Mouse (Mus musculus) midbrain, embryonic 12.5 days (tissue): ENCODE measurements around the gene Tnfrsf12a. TPM values are rescaled to one million over a fixed set of nuclear protein-coding genes. Genes with fewer than 3 reads are reported as not detected.

ENCODE experiments used
- ATAC-seq: fragments of 200-750 bp; cut with Nextera tagmentation; 2 replicates; pipeline ENCODE4 v1.8.0; 2017; ENCODE audit warnings: low read depth, moderate TSS enrichment, moderate library complexity; ENCODE audit not compliant: low FRiP score
- H3K27ac ChIP-seq: fragments of 300-500 bp; sonication (generic); replicated peaks from 2 replicates; pipeline ENCODE4 v1.5.1; 2016; ENCODE audit warnings: mild to moderate bottlenecking
- H3K27me3 ChIP-seq: fragments of 300-500 bp; sonication (generic); 2 replicates; pipeline ENCODE4 v1.6.1; 2016; ENCODE audit warnings: mild to moderate bottlenecking
- H3K36me3 ChIP-seq: fragments of 300-500 bp; sonication (generic); 2 replicates; pipeline ENCODE4 v1.6.1; 2016
- H3K4me1 ChIP-seq: fragments of 300-500 bp; sonication (generic); 2 replicates; pipeline ENCODE4 v1.6.1; 2016
- H3K4me2 ChIP-seq: fragments of 300-500 bp; sonication (generic); replicated peaks from 2 replicates; pipeline ENCODE4 v1.6.1; 2016; ENCODE audit warnings: mild to moderate bottlenecking, moderate library complexity
- H3K4me3 ChIP-seq: fragments of 300-500 bp; sonication (generic); 2 replicates; pipeline ENCODE4 v1.5.1; 2016; ENCODE audit warnings: mild to moderate bottlenecking
- H3K9ac ChIP-seq: fragments of 300-500 bp; sonication (generic); replicated peaks from 2 replicates; pipeline ENCODE4 v1.6.1; 2016; ENCODE audit warnings: mild to moderate bottlenecking, moderate library complexity
- H3K9me3 ChIP-seq: fragments of 300-500 bp; sonication (generic); 2 replicates; pipeline ENCODE4 v1.6.1; 2016; ENCODE audit warnings: mild to moderate bottlenecking
- WGBS: fragments of 180-500 bp; shearing (Covaris S2); methylation state at CpG from one replicate; pipeline ENCODE4 v1.1.7; 2016; 5-methylcytosine and 5-hydroxymethylcytosine counted together
- polyA plus RNA-seq: library from polyadenylated mRNA; unstranded; fragments of >200 nt; fragmentation: Nextera tagmentation; extraction: Ambion mirVana; gene quantifications from 2 replicates; pipeline ENCODE4 v1.2.1, GENCODE M21; 2016

The Tnfrsf12a gene
- 2.2 and 2.5 TPM in 2 replicates for polyA plus RNA-seq

- ATAC-seq = peak; percentile 35
- peaks cover 43% of the 10 kb centered on the region for H3K4me1 ChIP-seq
Observed at GRCm38 (mm10) chr17:23677236-23677679, at the start of gene Tnfrsf12a. Tnfrsf12a (minus strand) TSS chr17:23677468.

GRCm38 (mm10) chr17:23726758-23727142, 49.5 kb upstream of the Tnfrsf12a start:
- Histone ChIP-seq H3K36me3 (no peaks in the 10 kb centered on the region), H3K4me1 (peaks cover 14% of the 10 kb centered on the region), H3K4me3 (peak overlapping the region; percentile 93), H3K27me3 (no peaks in the 10 kb centered on the region), H3K4me2 (peak overlapping the region; percentile 95), H3K27ac (peak overlapping the region; percentile 65), H3K9me3 (no peaks in the 10 kb centered on the region), H3K9ac (peak overlapping the region; percentile 76)
- peak; percentile 78 for ATAC-seq
- 1% methylated on average over 19 of the region's 20 CpGs for WGBS

More at GRCm38 (mm10) chr17:23677236-23677679, at the start of gene Tnfrsf12a:
- peak within 1 kb of the TSS; percentile 94 for H3K4me2 ChIP-seq
- under 1% methylated on average over 34 of the region's 34 CpGs for WGBS
- peak within 1 kb of the TSS; percentile 59 for H3K9ac ChIP-seq
- no peaks in the 10 kb centered on the region for H3K9me3 ChIP-seq
- H3K36me3 ChIP-seq = no peaks in the 10 kb centered on the region
- H3K4me3 ChIP-seq = peak within 1 kb of the TSS; percentile 46
- H3K27ac ChIP-seq = no peak within 1 kb of the TSS
- H3K27me3 ChIP-seq = peaks cover 77% of the 10 kb centered on the region

- Histone ChIP-seq H3K4me2 (peak within 1 kb of the TSS; percentile 95), H3K27ac (peak within 1 kb of the TSS; percentile 65), H3K9ac (peak within 1 kb of the TSS; percentile 76), H3K9me3 (no peaks in the 10 kb centered on the region), H3K4me1 (peaks cover 14% of the 10 kb centered on the region), H3K27me3 (no peaks in the 10 kb centered on the region), H3K36me3 (no peaks in the 10 kb centered on the region), H3K4me3 (peak within 1 kb of the TSS; percentile 93)
- peak; percentile 94 for ATAC-seq
- WGBS = 2% methylated on average over 65 of the region's 73 CpGs
Observed at GRCm38 (mm10) chr17:23725999-23726757, 48.9 kb upstream of the Tnfrsf12a start, which contains the start of gene Pkmyt1. Pkmyt1 (plus strand) TSS chr17:23726336.

- H3K4me2 ChIP-seq = peak overlapping the region; percentile 95
- H3K4me1 ChIP-seq = peaks cover 14% of the 10 kb centered on the region
- H3K27ac ChIP-seq = no peak overlapping the region
- H3K4me3 ChIP-seq = peak overlapping the region; percentile 93
- no peaks in the 10 kb centered on the region for H3K36me3 ChIP-seq
- no peaks in the 10 kb centered on the region for H3K27me3 ChIP-seq
- no peak for ATAC-seq
- WGBS = 69% methylated on average over 4 of the region's 4 CpGs
- H3K9me3 ChIP-seq = no peaks in the 10 kb centered on the region
- H3K9ac ChIP-seq = peak overlapping the region; percentile 42; the same call in 1 of the 2 replicates
Observed at GRCm38 (mm10) chr17:23725477-23725876, 48.2 kb upstream of the Tnfrsf12a start.

GRCm38 (mm10) chr17:23722376-23723125, 45.3 kb upstream of the Tnfrsf12a start, which contains the start of gene 1520401A03Rik:
1520401A03Rik (minus strand) TSS chr17:23722783.
- no peak within 1 kb of the TSS for H3K4me3 ChIP-seq
- no peaks in the 10 kb centered on the region for H3K36me3 ChIP-seq
- no peaks in the 10 kb centered on the region for H3K9me3 ChIP-seq
- no peak within 1 kb of the TSS for H3K9ac ChIP-seq
- H3K27me3 ChIP-seq = peaks cover 7% of the 10 kb centered on the region
- H3K4me2 ChIP-seq = no peak within 1 kb of the TSS
- WGBS = 79% methylated on average over 7 of the region's 7 CpGs
- H3K27ac ChIP-seq = no peak within 1 kb of the TSS
- H3K4me1 ChIP-seq = peaks cover 12% of the 10 kb centered on the region
- ATAC-seq = no peak

GRCm38 (mm10) chr17:23721886-23722285, 44.6 kb upstream of the Tnfrsf12a start:
- no peak overlapping the region for H3K4me3 ChIP-seq
- H3K9me3 ChIP-seq = no peaks in the 10 kb centered on the region
- H3K9ac ChIP-seq = no peak overlapping the region
- 89% methylated on average over 2 of the region's 2 CpGs for WGBS
- peaks cover 10% of the 10 kb centered on the region for H3K27me3 ChIP-seq
- H3K4me1 ChIP-seq = peaks cover 5% of the 10 kb centered on the region
- no peak for ATAC-seq
- H3K27ac ChIP-seq = no peak overlapping the region
- no peak overlapping the region for H3K4me2 ChIP-seq
- H3K36me3 ChIP-seq = no peaks in the 10 kb centered on the region

GRCm38 (mm10) chr17:23719455-23719854, 42.2 kb upstream of the Tnfrsf12a start:
- H3K9me3 ChIP-seq = no peaks in the 10 kb centered on the region
- H3K9ac ChIP-seq = no peak overlapping the region
- peaks cover 13% of the 10 kb centered on the region for H3K27me3 ChIP-seq
- ATAC-seq = no peak
- no peak overlapping the region for H3K4me3 ChIP-seq
- H3K4me2 ChIP-seq = no peak overlapping the region
- no peaks in the 10 kb centered on the region for H3K4me1 ChIP-seq
- H3K36me3 ChIP-seq = no peaks in the 10 kb centered on the region
- 27% methylated on average over 1 of the region's 1 CpGs for WGBS
- no peak overlapping the region for H3K27ac ChIP-seq

- no peak overlapping the region for H3K9ac ChIP-seq
- no peaks in the 10 kb centered on the region for H3K4me1 ChIP-seq
- H3K27me3 ChIP-seq = peaks cover 13% of the 10 kb centered on the region
- no peak overlapping the region for H3K4me2 ChIP-seq
- no peak overlapping the region for H3K27ac ChIP-seq
- H3K9me3 ChIP-seq = no peaks in the 10 kb centered on the region
- no peak overlapping the region for H3K4me3 ChIP-seq
- 63% methylated on average over 2 of the region's 2 CpGs for WGBS
- ATAC-seq = no peak
- no peaks in the 10 kb centered on the region for H3K36me3 ChIP-seq
Observed at GRCm38 (mm10) chr17:23717003-23717402, 39.7 kb upstream of the Tnfrsf12a start.

- H3K36me3 ChIP-seq = no peaks in the 10 kb centered on the region
- no peaks in the 10 kb centered on the region for H3K9me3 ChIP-seq
- H3K9ac ChIP-seq = no peak overlapping the region
- H3K27me3 ChIP-seq = peaks cover 31% of the 10 kb centered on the region
- H3K4me1 ChIP-seq = no peaks in the 10 kb centered on the region
- H3K27ac ChIP-seq = no peak overlapping the region
- H3K4me3 ChIP-seq = no peak overlapping the region
- whole genome bisulfite sequencing = 0% methylated on average over 3 of the region's 3 CpGs
- ATAC-seq = peak; percentile 41; the same call in 1 of the 2 replicates
- H3K4me2 ChIP-seq = no peak overlapping the region
Observed at GRCm38 (mm10) chr17:23706212-23706611, 28.9 kb upstream of the Tnfrsf12a start.

GRCm38 (mm10) chr17:23705525-23706104, 28.3 kb upstream of the Tnfrsf12a start:
- ATAC-seq = peak; percentile 49
- H3K4me1 ChIP-seq = no peaks in the 10 kb centered on the region
- no peak overlapping the region for H3K4me2 ChIP-seq
- H3K4me3 ChIP-seq = no peak overlapping the region
- 85% methylated on average over 7 of the region's 7 CpGs for WGBS
- H3K27ac ChIP-seq = no peak overlapping the region
- H3K36me3 ChIP-seq = no peaks in the 10 kb centered on the region
- H3K9me3 ChIP-seq = no peaks in the 10 kb centered on the region
- peaks cover 37% of the 10 kb centered on the region for H3K27me3 ChIP-seq
- H3K9ac ChIP-seq = no peak overlapping the region

- H3K27ac ChIP-seq = no peak overlapping the region
- no peaks in the 10 kb centered on the region for H3K9me3 ChIP-seq
- H3K4me2 ChIP-seq = no peak overlapping the region
- no peaks in the 10 kb centered on the region for H3K36me3 ChIP-seq
- peaks cover 43% of the 10 kb centered on the region for H3K27me3 ChIP-seq
- H3K9ac ChIP-seq = no peak overlapping the region
- 65% methylated on average over 7 of the region's 7 CpGs for WGBS
- H3K4me1 ChIP-seq = no peaks in the 10 kb centered on the region
- no peak for ATAC-seq
- H3K4me3 ChIP-seq = no peak overlapping the region
Observed at GRCm38 (mm10) chr17:23704741-23705140, 27.5 kb upstream of the Tnfrsf12a start.
